Mouse (Mus musculus) activated CD4-positive, CD25-positive, alpha-beta regulatory T cell, adult 4 months (primary cell): ENCODE results near the gene Olfr1279. TPM values are rescaled to one million over a fixed set of nuclear protein-coding genes. Genes with fewer than 3 reads are reported as not detected.
"Not testable (repeated sequence)": the region's sequence is repeated elsewhere in the genome, so short reads cannot be mapped to it uniquely, and the experiment has no call there.

Experiments
- ATAC-seq: one replicate; pipeline ENCODE4 v1.8.0; 2017
- polyA plus RNA-seq, 2 experiments: library from polyadenylated mRNA; unstranded; fragments of 100-300 nt; shearing (Covaris generic); gene quantifications; one replicate each; pipeline ENCODE4 v1.2.1; 2017

The Olfr1279 gene
- not detected for polyA plus RNA-seq

DNA sequence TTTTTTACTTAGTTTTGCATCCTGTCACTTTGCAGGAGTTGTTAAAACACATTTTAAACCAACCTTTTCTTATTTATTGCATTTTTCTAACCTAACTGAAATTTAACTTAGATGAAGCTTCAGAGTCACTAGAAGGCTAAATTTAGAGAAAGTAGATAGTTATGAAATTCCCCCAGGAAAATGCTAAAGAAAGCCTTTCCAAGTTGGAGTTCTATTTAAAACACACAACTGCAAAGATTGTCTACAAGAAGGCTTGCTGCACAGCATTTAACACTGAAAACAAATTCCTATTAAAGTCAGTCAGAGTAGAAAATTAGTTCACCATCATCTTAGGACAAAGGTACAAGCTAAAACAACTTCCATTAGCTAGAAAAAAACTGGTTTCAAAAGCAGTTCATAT lies at the start of gene Olfr1279:
TSS of gene Olfr1279 (plus strand) at position 262 of the 400 bp plus-strand sequence.
- no peak for ATAC-seq

DNA sequence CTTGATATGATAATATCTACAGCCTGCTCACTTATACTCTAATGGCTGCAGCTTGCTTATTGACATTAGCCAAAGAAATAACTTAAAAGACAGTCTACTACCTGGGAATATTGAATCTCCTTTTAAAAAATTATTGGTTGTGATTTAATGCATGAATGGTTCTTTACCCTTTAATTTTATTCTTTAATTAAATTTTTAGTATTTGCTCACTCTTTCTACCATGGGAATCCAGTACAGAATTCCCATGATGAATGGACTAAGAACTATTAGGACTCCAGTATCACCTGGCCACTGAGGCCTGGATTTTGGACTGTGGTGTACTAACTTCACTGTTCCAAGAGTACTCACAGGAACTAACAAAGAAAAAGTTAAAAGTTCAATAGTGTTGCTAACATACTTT lies 46.2 kb upstream of the Olfr1279 start, which contains the start of gene Olfr1276:
TSS of gene Olfr1276 (plus strand) at position 301 of the 400 bp plus-strand sequence.
- ATAC-seq = no peak

- ATAC-seq = no peak
Observed at GRCm38 (mm10) chr2:111274006-111274405, 26.4 kb upstream of the Olfr1279 start, which contains the start of gene Olfr1277. Gene Olfr1277 (minus strand): TSS chr2:111274106.

- ATAC-seq = no peak
Observed at GRCm38 (mm10) chr2:111289836-111290235, 10.6 kb upstream of the Olfr1279 start, which contains the start of gene Olfr1278. Gene Olfr1278 (plus strand): TSS chr2:111290136.

GRCm38 (mm10) chr2:111298541-111298940 lies 1.9 kb upstream of the Olfr1279 start:
- ATAC-seq = no peak

- ATAC-seq = no peak
Observed at GRCm38 (mm10) chr2:111313717-111314116, 13.3 kb downstream of the Olfr1279 start, which contains the start of gene Olfr1280. Gene Olfr1280 (plus strand): TSS chr2:111314017.

DNA sequence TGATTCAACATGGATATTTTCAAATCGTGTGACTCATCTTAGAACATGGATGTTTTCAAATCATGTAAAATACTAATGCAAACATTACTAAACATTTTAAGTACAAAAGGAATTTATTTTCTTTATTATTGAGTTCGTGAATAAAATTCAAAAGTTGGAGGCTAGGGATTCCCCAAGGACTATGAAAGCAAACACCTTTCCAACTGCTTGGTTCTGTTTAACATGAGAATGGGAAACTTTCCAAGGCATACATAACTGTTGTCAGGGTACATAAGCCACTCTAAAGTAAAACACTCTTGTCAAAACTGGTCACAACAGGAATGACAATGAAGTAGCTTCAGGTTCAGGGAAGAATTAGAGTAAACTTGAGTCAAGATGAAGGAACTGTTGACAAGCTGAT lies 25.8 kb downstream of the Olfr1279 start, which contains the start of gene Olfr1281:
TSS of gene Olfr1281 (plus strand) at position 301 of the 400 bp plus-strand sequence.
- ATAC-seq = no peak

- not testable (repeated sequence) for ATAC-seq
Observed at GRCm38 (mm10) chr2:111333721-111334120, 33.3 kb downstream of the Olfr1279 start.

- no peak for ATAC-seq
Observed at GRCm38 (mm10) chr2:111335976-111336375, 35.5 kb downstream of the Olfr1279 start, which contains the start of gene Olfr1282. Gene Olfr1282 (minus strand): TSS chr2:111336076.

Other genes starting within 250 kb of the Olfr1279 start
- not detected for gene Gm13941, start 194.7 kb upstream of the Olfr1279 start, polyA plus RNA-seq
- gene Gm15130, start 147.7 kb upstream of the Olfr1279 start, polyA plus RNA-seq = not detected
- gene 4930430A15Rik, start 71.0 kb upstream of the Olfr1279 start, polyA plus RNA-seq = not detected
- not detected for gene Olfr1275, start 65.3 kb upstream of the Olfr1279 start, polyA plus RNA-seq
- not detected for gene Olfr1276, start 46.1 kb upstream of the Olfr1279 start, polyA plus RNA-seq
- gene Olfr1277, start 26.5 kb upstream of the Olfr1279 start, polyA plus RNA-seq = not detected
- gene Olfr1278, start 10.5 kb upstream of the Olfr1279 start, polyA plus RNA-seq = not detected
- not detected for gene Olfr1280, start 13.4 kb downstream of the Olfr1279 start, polyA plus RNA-seq
- not detected for gene Olfr1281, start 25.9 kb downstream of the Olfr1279 start, polyA plus RNA-seq
- gene Olfr1282, start 35.4 kb downstream of the Olfr1279 start, polyA plus RNA-seq = not detected
- gene Olfr1283, start 66.2 kb downstream of the Olfr1279 start, polyA plus RNA-seq = not detected
- not detected for gene Olfr1284, start 74.9 kb downstream of the Olfr1279 start, polyA plus RNA-seq
- gene Olfr1286, start 122.5 kb downstream of the Olfr1279 start, polyA plus RNA-seq = not detected
- not detected for gene Olfr1287, start 148.5 kb downstream of the Olfr1279 start, polyA plus RNA-seq
- not detected for gene Olfr1288, start 173.5 kb downstream of the Olfr1279 start, polyA plus RNA-seq
- gene Olfr1289, start 180.2 kb downstream of the Olfr1279 start, polyA plus RNA-seq = not detected
- gene Olfr1290, start 193.2 kb downstream of the Olfr1279 start, polyA plus RNA-seq = not detected
- under 1 TPM in 1 of 2 experiments, not detected in 1; 0.16 TPM for gene Olfr1291-ps1, start 196.5 kb downstream of the Olfr1279 start, polyA plus RNA-seq
- under 1 TPM in 1 of 2 experiments, not detected in 1; 0.09 TPM for gene Olfr1293-ps, start 224.6 kb downstream of the Olfr1279 start, polyA plus RNA-seq
- not detected for gene Olfr1294, start 239.7 kb downstream of the Olfr1279 start, polyA plus RNA-seq